Mouse (Mus musculus) urinary bladder, postnatal 25 days (tissue): Measurements from ENCODE around the gene Tmem72.

Source experiments
- DNase-seq: peaks from one replicate; pipeline ENCODE4 v3.0.0; 2022; ENCODE audit warnings: low spot score

Tmem72 gene

DNA sequence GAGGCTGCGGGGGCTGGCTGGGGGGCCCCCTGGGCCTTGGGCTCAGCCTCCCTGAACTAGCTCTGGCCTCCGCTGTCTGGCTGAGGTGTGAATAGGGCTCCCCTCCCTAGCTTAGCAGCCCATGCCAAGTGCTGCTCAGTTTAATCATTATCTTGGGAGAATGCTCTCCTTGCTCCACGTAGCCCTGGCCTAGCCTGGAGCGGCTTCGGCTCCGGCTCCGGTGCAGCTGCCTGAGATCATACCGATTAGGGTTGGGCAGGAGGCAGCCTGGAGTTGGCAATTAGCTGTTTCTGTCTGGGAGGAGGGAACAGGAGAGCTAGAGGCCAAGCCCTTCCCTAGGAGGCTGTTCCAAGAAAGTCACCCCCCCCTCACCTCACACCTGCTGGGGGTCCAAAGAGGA, at the start of gene Tmem72:
Gene Tmem72 (minus strand): TSS at position 248 of the 400 bp plus-strand sequence.
- no peak for DNase-seq

DNA sequence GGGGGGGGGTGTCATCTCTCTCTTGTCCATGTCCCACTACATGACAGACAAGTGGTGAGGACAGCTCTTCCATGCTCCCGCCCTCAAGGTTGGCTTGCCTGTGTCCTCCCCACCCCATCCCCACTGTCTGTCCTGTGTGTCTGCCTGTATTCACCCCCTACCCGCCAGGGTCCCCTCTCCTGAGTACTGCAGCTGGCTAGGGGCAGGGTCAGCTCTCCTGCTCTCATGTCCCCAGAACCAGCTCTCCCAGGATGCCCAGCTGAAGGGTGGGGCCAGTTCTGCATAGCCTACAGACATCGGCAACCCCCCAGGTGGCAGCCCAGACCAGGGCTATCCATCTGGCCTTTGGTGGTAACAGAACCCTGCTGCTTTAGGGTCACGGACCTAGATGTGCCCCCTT, 47.8 kb upstream of the Tmem72 start:
- DNase-seq = no peak

DNA sequence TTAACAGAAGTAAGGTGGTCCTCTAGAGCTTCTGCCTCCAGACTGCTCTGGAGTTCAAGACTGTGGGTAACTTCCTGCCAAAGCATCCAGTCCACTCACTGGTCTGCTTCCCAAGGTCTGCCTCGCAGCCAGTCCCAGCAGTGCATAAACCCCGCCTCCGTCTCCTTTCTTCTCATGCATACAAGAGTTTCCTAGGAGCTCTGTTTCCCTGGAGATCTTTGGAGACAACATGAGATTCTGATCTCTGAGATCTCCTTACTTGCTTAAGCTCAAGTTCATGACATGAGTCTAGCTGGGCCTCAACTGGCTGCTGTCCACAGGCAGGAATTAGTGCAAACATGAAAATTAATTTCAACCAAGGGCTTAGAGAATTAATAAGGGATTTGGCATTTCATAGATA, 45.6 kb upstream of the Tmem72 start:
- DNase-seq = no peak

DNA sequence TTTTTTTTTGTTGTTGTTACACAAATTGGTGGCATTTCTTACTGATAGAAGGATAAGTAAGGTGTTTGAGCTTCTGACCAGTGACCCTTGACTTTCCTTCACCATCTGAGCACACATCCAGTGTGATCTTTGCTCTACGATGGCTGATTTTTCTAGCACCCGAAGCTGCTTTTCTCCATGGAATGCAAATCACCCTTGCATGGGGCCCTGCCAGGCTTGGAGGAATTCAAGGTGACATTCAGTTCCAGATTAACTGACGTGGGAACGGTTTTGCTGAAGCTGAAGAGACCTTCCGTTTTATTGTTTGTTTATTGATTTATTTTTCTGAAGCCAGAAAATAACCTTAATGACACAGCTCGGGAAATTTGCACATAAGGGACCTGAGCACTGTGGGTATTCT, 43.5 kb upstream of the Tmem72 start:
- no peak for DNase-seq

DNA sequence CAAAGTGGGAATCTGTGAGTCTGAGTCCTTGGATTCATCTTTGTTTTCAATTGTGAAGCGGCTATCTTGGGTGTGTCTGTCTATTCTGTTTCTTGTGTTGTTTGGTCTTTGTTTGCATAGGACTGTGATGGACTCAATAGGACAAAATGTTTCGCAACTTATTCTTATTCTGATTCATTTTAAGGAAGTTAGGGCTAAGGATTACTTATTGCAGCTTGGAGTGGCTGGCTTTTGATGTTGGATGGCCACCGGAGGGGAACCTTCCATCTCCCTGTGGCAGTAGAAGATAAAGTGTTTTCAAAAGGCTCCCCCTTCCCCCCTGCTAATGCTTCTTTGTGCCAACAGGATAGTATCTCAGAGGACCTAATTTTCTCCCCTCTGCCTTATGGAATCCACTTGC, 39.7 kb upstream of the Tmem72 start:
- DNase-seq = no peak

DNA sequence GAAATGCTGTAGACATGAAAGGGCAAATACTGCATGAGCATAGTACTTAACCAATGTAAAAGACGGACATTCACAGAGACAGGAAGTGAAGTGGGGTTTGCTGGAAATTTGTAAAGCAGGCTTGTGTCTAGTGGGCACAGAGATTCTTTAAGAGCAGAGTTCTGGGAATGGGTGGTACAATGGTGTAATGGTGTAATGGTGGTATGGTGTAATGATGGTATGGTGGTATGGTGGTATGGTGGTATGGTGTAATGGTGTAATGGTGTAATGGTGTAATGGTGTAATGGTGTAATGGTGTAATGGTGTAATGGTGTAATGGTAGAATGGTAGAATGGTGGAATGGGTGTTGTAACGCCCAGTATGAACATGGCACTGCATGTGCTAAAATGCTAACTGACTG, 21.3 kb upstream of the Tmem72 start:
- DNase-seq = no peak

DNA sequence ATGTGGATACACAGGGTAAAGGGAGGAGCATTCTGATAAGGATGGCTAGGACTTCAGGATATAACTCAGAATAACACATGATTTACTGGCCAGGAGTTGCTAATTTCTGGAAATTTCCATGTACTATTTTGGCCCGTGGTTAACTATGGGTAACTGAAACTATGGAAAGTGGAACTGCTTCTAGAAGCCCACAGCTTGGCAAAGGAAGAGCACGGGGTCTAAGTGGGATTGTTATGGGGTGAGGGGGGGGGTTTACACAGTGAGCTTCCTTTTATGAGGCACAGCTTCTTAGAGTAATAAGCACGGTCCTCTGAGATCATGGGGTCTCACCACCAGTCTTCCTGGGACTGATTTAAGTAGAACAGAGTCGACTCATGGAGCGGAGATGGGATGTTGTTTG, 18.6 kb upstream of the Tmem72 start:
- no peak for DNase-seq

DNA sequence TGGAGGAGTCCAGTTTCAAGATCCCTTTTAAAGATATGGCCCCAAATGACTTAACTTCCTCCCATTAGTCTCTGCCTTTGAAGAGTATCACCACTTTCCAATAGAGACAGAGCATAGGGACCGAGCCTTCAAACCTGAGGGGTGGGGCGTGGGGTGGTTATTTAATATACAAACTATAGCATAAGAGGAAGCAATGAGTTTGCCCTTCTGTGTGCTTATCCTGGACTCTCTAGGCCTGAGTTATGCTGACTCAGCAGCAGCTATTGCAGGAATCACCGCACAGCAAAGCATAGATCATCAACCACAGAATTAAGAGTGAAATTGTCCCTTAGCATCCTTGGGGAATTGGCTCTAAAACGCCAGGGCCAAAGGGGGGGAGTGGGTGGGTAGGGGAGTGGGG, 16.9 kb upstream of the Tmem72 start:
- no peak for DNase-seq

DNA sequence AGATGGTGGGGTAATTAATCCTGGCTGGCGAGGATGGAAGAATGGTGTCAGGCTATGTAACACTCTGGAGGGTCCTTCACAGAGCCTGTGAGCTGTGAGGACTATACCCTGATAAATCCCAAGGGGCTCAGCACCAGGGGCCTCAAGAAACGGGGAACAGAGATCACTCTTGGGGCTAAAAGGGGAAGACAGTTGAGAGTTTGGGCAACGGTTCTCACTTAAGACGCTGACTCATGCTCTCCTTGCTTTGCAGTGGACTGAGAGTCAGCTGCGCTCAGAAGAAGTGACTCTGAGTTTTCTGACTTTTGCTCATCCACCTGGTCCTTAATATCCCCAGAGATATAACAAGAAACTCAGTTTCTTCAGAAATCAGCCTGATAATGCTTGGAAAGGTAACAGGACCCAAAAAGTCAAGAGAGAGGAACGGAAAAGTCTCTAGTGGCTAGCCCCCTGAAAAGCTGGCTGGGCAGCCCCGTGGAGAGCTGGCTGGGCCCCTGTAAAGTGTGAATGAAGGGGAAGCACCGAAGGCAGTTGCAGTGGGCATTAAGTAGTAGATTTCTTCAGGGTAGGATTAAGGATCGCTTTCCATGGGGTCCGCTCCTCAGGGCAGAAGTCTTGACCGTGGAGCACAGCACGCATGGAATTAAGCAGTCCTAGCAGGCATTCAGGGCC, 7.9 kb upstream of the Tmem72 start:
- DNase-seq = no peak

DNA sequence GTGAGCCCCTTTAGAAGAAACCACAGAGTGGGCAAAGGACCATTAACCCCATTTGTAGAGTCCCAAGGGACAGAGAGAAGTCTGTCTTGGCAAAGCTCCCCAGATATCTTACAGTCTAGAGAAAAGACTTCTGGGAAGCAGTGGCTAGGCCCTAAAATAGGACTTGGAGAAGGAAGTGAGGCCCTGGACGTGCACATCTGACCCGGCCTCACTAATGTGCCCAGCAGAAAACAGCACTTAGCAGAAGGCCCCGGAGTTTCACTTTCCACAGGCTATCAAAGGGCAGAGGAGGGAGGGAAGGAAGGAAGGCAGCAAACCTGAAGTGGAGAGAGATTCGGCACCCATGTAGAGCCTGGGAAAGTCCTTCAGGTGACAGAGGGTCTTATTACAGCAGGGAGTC, 2.2 kb upstream of the Tmem72 start:
- DNase-seq = no peak

DNA sequence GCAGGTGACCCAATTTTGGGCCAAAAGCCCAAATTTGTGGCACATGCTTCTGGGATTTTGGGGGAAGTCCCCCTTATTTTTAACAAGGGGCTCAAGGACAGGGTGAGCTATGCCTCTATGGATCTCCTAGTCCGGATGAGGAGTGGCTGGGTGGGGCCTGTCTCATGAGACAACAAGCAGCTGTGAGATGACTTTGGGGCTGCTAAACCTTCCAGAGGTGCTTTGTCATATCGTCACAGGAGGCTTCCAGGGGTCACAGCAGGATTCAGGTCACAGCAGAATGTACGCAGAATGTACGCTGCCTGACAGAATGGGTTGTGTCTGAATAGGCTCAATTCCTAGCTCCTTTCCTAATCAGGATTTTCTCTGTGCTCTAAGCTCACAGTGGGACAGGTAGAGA, 1.6 kb upstream of the Tmem72 start:
- DNase-seq = no peak

DNA sequence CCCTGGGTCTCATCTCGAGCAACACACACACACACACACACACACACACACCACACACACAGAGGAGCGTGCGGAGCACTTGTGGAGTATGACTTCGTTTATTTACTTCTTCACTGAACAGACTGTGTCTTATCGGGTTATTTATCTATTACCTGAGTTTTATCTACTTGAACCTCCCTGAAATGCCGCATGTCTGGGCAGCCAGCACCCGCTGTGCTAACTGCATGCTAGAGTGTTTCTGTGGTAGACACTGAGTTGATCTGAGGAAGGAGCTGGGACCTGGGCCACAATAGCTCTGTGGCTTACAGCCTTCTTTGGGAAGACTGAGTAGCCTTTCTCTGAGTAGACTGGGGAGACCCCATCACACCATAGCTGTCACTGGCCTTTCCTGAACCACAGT, 1.1 kb upstream of the Tmem72 start:
- DNase-seq = no peak

DNA sequence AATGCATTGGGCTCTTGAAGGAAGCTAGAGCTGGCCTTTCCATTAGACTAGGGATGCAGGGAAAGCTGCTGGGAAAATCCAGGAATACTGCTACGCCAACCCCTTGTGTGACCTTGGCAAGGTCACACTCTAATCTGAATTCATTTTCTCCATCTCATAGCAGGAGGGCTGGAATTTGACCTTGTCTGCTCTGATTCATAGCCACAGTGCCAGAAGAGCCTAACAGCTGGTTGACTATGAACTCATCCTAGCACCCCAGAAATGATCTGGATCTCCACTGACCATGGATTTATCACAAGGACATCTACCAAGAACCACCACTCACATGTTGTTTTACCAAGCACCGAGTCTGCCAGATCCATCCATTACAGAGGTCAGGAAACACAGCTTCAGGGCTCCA, 1.5 kb downstream of the Tmem72 start:
- no peak for DNase-seq

DNA sequence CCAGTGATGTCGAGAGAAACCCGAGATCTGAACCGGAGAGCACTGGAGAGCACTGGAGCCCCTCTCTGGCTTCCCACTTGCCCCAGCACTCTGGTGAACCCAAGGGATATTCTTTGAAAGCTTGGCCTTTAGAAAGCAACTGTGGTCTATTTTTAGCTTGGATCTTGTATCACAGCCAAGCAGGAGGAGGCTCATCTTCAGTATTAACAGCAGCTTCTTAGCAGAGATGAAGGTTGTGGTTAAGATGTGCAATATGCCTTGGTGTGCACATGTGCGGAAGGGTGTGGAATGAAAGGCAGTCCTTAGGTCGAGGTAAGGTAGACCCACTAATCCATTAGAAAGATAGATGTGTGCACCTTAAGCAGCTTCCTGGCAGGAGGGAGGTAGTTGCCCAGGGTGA, 2.1 kb downstream of the Tmem72 start:
- no peak for DNase-seq

DNA sequence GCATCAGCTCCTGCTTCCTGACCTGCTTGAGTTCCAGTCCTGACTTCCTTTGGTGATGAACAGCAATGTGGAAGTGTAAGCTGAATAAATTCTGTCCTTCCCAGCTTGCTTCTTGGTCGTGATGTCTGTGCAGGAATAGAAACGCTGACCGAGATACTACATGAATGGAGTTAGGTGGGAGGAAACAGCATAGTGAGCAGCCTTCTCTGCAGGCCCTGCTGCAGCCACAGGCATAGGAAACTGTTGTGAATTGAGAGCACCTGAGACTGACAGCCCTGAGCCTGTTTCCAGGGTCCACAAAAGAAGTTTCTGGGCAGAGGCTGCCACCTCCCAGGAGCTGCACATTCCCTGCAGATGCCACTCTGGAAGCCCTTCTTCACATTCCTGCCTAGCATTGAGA, 2.7 kb downstream of the Tmem72 start:
- no peak for DNase-seq

DNA sequence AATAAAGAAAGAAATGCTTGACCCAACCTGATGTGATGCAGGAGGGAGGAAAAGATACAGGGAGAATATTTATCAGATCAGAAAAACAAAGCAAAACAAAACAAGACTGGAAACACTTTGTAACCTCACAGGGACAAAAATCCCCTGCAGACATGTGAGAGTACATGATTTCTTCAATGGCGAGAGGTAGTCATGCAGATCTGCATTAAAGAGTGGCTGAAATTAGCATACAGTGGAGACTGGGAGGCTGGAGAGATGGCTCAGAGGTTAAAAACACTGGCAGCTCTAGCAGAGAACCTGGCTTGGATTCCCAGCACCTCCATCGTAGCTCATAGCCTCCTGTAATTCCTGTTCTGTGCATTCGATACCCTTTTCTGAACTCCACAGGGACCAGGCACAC, 4.2 kb downstream of the Tmem72 start:
- no peak for DNase-seq

DNA sequence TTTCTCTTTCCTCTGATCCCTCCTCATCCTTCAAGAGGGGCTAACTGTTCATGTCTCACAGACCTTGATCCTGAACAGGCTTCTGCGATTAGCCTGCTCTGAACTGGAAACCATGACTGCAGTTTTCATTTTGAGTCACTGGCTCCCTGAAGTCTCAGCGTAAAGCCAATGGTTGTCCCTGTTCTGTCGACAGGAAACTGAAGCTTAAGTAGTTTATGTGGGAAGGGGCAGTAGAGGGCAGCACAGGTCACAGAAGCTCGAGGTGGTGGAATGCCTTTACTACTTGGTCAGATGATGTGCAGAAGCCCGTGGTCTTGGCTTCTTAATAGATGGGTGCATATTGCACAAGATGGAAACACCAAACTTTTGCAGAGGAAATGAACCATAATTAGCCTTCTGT, 4.7 kb downstream of the Tmem72 start:
- no peak for DNase-seq

DNA sequence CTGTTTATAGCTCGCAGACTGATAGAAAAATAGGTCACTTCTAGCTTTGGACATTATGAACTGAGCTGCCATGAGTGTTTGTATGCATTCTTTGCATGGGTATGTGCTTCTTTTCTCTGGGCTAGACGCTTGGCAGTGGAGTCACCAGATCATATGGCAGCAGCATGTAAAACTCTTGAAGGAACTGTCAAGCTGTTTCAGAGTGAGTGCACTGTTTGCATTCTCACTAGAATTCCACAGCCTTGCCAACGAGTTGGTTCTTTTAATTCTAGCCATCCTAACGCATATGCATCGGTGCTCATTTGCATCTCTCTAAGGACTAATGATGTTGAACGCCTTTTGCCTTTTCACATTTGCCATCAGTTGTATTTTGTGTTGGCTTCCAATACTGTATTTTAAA, 12.4 kb downstream of the Tmem72 start:
- DNase-seq = no peak

DNA sequence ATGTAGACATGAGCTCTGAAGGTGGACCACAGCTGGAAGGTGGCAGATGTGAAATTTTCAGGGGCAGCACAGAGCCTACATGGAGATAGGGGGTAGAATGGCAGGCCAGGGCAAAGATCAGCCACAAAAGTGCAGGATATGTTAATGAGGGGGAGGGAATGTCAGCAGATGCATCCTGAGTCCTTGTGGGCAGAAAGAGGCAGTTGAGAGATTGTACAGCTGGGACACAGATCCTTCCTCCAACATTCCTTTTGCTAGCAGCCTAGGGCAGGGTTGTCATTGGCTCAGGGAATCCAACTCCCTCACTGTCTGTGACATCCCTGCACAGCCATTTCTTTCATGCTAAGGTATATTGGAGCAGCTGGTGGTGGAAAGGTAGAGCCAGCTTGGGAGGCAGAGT, 15.9 kb downstream of the Tmem72 start:
- DNase-seq = no peak

DNA sequence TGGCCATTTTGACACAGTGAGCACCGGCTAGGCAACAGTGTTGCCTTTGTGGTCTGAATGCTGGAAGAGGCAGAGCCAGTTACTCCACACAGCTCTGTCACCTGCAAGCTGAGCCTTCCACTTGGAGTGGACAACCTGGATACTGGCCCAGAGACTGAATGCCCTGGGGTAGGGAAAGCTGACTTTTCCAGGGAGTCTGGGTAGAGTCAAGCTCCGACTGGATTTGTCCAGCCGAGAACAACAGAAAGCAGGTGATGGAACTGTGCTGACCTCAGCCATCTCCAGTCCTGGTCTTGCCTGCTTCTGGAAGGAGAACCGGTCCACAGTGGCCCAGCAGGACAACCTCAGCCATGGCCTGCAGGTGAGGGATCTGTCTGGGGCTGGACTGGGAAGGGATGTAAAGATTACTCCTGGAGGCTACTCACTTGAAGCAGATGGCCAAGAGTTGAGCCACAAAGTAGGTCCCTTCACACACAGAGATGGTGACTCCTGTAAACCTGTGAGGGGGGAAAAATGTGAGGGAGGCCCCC, 18.8 kb downstream of the Tmem72 start:
- DNase-seq = no peak

DNA sequence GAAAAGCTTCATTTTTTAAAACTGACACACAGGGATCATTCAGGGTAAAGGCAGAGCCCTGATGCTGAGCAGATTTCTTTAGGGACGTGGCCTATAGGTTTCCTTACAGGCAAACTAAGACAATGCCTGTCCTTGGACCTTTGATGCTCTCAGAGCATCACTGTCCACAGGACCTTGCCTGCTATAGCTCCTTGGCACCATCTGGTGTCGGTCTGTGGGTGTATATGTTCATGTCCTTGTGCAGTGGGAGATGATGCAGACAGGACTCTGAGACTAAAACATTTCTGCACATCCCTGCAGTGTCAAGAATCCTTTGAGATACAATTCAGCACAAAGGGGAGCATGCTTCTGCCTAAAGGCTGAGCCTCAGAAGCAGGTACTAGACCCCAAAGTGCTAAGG, 19.3 kb downstream of the Tmem72 start:
- DNase-seq = no peak

DNA sequence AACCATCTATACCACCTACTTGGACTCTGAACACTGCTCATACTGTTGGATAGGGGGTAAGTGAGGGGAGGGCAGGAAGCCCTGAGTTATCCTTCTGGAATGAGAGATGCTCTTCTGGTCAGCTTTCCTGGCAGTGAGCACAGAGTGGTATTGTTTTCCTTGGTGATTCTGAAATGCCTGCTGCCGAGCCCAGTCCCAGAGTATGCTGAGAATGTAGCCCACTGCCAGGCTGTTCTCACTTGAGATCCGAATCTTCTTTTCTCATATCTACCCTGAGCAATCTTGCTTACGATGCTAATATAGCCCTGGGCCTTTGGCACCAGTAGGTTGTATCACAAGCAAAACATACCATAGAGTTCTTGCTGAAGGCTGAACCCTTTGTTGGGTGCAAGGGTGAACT, 22.4 kb downstream of the Tmem72 start:
- no peak for DNase-seq

DNA sequence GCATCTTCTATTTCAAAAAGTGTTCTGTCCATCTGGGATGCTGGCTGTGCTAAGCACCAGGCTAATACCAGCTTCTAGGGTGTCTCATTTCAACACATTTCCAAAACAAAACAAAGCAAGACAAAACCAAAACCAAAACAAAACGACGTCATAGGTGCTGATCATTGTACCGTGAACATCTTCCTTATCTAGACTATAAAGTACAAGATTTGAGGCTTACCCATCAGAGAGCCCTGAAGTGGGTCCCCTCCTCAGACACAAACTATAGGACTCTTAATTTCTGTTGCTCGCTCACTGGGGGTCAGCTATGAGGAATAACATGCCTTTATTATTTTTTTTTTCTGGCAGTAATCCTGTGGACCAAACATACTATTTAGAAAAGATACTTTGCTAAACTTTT, 23.1 kb downstream of the Tmem72 start:
- DNase-seq = no peak

DNA sequence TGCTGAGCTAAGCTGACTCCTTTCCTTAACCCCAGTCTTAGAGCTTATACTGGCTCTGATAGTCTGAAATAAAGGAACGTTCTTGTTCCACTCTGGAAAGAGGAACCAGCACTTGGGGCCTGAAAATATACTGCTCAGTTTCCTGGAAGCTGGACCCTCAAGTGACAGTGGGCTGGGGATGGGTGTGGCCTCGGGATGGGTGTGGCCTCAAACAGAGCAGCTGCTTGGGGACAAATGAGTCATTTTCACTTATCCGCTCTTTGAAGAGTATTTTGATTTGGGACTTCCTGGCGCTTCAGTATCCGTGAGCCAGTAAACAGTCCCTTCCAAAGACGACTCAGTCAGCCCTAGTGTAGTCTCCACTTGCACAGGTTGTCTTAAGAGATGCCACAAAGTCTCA, 34.4 kb downstream of the Tmem72 start:
- no peak for DNase-seq
